Mouse (Mus musculus): Measurements from ENCODE around the gene Dntt. TPM values are rescaled to one million over a fixed set of nuclear protein-coding genes. Genes with fewer than 3 reads are reported as not detected.
A peak's percentile ranks its signal among the peaks of the same experiment; 100 is the strongest.

The Dntt gene
- polyA plus RNA-seq, 1 experiment from 2014 or later, result 0.15 TPM

DNA sequence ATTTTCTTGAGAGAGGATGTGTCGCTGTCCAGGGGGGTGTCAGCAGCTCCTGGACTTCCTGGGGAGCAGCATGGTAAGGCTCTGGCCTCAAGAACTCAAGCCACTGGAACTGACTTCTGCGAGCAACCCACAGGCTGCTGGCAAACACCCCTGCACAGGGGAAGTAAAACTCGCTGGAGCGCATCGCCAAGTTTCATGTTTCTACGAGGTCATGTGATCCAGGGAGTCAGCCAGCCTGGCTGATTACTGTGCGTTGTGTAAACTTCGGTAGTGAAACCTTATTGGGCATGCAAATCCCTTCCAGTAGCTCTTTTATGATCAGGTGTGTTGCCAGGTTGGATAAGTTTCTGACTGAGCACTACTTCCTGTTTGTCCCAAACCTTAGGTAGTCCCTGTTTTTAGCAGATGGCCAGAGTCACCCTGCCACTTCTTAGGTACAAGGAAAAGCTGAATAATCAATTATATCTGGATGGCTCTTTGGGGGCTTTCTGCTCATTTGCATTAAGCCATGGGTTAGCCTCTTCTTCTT, 35.0 kb upstream of the Dntt start, which contains the start of gene Blnk:
TSS of gene Blnk (minus strand) at position 479 of the 529 bp plus-strand sequence.
- Histone ChIP-seq H3K36me3 (ENCODE audit: insufficient read depth, low read length) (no peaks in the 10 kb centered on the region), H3K4me2 (replicated peaks; ENCODE audit: low read depth, low read length) (peak within 1 kb of the TSS; percentile 41), H3K9ac (replicated peaks; ENCODE audit: low read length) (peak within 1 kb of the TSS; percentile 39), H3K27ac (ENCODE audit: low read length) (peak within 1 kb of the TSS; percentile 82), H3K27me3 (ENCODE audit: insufficient read depth, low read length) (no peaks in the 10 kb centered on the region), H3K4me1 (ENCODE audit: insufficient read depth, low read length) (peaks cover 48% of the 10 kb centered on the region), H3K9me3 (ENCODE audit: low read length) (no peaks in the 10 kb centered on the region), H3K4me3 (ENCODE audit: low read length) (peak within 1 kb of the TSS; percentile 28)
- ATAC-seq (ENCODE audit: low FRiP score, low TSS enrichment), result peak; percentile 87
- 9% methylated on average over 8 of the region's 8 CpGs for WGBS

DNA sequence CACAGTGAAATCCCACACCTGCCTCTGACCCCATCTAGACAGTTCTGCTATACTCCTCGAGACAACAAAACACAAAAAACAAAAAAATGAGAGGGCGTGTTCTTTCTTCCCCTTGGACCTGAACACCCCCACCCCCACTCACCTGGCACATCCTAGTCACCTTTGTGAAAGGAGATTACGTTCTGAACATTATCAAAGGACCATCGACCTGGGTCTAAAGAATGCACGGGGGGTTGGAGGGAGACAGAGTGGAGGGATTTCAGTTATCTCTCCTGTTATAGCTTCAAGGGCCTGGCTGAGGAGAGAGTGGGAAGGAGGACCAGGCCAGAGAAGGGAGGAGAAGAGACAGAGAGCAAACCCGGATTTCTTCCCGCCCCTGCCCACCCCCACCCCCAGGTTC, 34.2 kb upstream of the Dntt start:
- H3K4me2 ChIP-seq (replicated peaks; ENCODE audit: low read depth, low read length), result no peak overlapping the region
- no peak overlapping the region for H3K4me3 ChIP-seq (ENCODE audit: low read length)
- peak overlapping the region; percentile 82; the same call in 1 of the 2 replicates for H3K27ac ChIP-seq (ENCODE audit: low read length)
- H3K27me3 ChIP-seq (ENCODE audit: insufficient read depth, low read length), result no peaks in the 10 kb centered on the region
- H3K36me3 ChIP-seq (ENCODE audit: insufficient read depth, low read length), result no peaks in the 10 kb centered on the region
- WGBS, result 41% methylated on average over 7 of the region's 7 CpGs
- peaks cover 48% of the 10 kb centered on the region for H3K4me1 ChIP-seq (ENCODE audit: insufficient read depth, low read length)
- no peak overlapping the region for H3K9ac ChIP-seq (replicated peaks; ENCODE audit: low read length)
- no peak for ATAC-seq (ENCODE audit: low FRiP score, low TSS enrichment)
- H3K9me3 ChIP-seq (ENCODE audit: low read length), result no peaks in the 10 kb centered on the region

DNA sequence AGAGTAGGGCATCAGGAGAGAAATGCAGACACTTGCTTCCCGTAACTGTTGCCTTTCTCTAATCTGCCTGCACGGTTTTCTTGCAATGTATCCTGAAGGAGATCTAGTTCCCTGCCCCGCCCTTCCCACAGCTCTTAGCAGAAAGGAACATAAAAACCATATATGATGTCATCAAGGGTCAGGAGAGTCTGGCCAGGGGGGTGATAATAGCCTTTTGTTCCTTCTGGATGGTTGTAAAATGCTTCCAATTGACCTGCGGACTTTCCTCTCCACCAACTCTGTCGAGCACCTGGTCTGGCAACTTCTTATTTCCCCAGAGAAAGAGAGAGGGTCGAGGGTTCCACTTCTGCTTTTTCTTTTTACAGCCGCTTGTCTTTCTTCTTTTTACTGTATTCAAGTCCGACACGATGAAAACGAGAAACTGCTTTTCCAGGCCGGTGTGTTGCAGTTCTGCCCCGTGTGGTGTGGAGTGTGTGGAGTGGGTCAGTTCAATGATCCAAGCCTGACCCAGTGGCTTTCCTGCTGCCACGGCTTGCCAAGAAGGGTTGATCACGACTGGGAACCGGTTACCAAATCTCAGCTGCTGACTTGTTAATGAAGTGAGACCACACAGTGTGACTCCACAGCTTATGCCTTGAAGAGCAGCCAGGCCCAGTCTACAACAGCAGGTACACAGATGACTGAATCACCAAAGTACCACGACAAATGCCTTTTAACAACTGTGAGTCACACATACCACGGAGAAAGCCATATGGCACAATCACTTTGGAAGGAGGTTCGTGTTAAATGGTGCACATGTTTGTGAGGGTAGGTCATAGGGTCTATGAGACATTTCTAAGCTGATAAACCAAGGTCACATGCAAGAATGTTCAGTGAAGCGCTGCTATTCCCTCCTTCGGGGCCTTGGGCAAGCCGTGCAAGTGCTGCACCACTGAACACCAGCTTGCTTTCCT, 33.4 kb upstream of the Dntt start:
- H3K9ac ChIP-seq (replicated peaks; ENCODE audit: low read length), result no peak overlapping the region
- WGBS, result 25% methylated on average over 21 of the region's 21 CpGs
- no peaks in the 10 kb centered on the region for H3K36me3 ChIP-seq (ENCODE audit: insufficient read depth, low read length)
- H3K27ac ChIP-seq (ENCODE audit: low read length), result peak overlapping the region; percentile 82
- H3K9me3 ChIP-seq (ENCODE audit: low read length), result no peaks in the 10 kb centered on the region
- peak; percentile 59 for ATAC-seq (ENCODE audit: low FRiP score, low TSS enrichment)
- no peak overlapping the region for H3K4me3 ChIP-seq (ENCODE audit: low read length)
- H3K27me3 ChIP-seq (ENCODE audit: insufficient read depth, low read length), result no peaks in the 10 kb centered on the region
- no peak overlapping the region for H3K4me2 ChIP-seq (replicated peaks; ENCODE audit: low read depth, low read length)
- H3K4me1 ChIP-seq (ENCODE audit: insufficient read depth, low read length), result peaks cover 48% of the 10 kb centered on the region

DNA sequence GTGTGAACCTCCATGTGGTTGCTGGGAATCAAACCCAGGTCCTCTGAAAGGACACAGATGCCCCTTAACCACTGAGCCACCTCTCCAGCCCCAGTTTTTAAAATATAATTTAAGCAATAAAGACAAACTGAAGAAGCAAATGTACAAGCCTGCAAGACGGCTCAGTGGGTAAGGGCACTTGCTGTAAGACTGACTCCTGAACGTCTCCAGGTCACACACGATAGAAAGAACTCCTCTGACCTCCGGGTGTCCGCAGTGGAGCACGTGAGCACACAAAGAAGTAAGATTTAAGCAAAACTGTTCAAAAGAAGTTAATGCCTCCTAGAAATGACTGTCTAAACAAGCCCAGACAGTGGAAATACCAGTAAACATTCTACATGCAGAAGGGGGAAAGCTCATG, 32.4 kb upstream of the Dntt start:
- WGBS, result 92% methylated on average over 6 of the region's 6 CpGs
- Histone ChIP-seq H3K4me1 (ENCODE audit: insufficient read depth, low read length) (peaks cover 48% of the 10 kb centered on the region), H3K9ac (replicated peaks; ENCODE audit: low read length) (no peak overlapping the region), H3K27ac (ENCODE audit: low read length) (peak overlapping the region; percentile 82; the same call in 1 of the 2 replicates), H3K36me3 (ENCODE audit: insufficient read depth, low read length) (no peaks in the 10 kb centered on the region), H3K4me2 (replicated peaks; ENCODE audit: low read depth, low read length) (no peak overlapping the region), H3K9me3 (ENCODE audit: low read length) (no peaks in the 10 kb centered on the region), H3K4me3 (ENCODE audit: low read length) (no peak overlapping the region), H3K27me3 (ENCODE audit: insufficient read depth, low read length) (no peaks in the 10 kb centered on the region)
- ATAC-seq (ENCODE audit: low FRiP score, low TSS enrichment), result no peak

DNA sequence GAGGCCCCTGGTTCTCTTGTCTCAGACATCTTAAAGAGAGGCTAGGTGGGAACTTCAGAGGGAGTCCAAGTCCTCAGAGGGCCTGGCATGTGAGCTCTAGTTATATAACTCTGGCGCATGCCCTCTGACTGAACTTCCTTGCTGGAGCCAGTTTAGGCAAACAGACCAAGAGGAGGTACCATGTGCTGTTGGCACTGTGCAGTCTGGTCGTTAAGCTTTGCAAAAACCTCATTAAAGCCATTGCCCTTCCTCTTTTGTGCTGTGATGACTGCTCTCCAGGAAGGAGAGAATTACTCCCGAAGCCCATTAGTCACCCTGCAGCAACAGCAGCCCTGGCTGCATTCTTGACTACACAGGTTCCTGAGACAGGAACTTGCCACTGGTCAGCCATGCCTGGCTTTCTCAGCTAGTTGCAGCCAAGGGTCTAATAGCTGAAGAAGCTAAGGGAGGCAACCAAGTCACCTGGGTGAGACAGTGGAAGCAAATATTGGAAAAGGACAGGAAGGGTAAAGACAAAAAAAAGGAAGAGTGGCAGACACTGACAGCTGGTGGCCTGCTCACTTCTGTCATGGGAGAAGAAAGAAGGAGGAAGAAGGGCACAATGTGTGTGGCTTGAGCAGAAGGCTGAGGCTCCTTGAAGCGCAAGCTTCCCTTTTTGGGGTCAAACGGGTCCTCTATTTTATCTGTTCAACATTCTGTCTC, 30.5 kb upstream of the Dntt start:
- Histone ChIP-seq H3K9ac (replicated peaks; ENCODE audit: low read length) (no peak overlapping the region), H3K27ac (ENCODE audit: low read length) (peak overlapping the region; percentile 53), H3K27me3 (ENCODE audit: insufficient read depth, low read length) (no peaks in the 10 kb centered on the region), H3K4me1 (ENCODE audit: insufficient read depth, low read length) (peaks cover 37% of the 10 kb centered on the region), H3K4me2 (replicated peaks; ENCODE audit: low read depth, low read length) (no peak overlapping the region), H3K36me3 (ENCODE audit: insufficient read depth, low read length) (no peaks in the 10 kb centered on the region), H3K9me3 (ENCODE audit: low read length) (no peaks in the 10 kb centered on the region), H3K4me3 (ENCODE audit: low read length) (no peak overlapping the region)
- 41% methylated on average over 5 of the region's 5 CpGs for WGBS
- ATAC-seq (ENCODE audit: low FRiP score, low TSS enrichment), result 0 out of 2 replicates have a peak, but pooled peaks have one; percentile 27

DNA sequence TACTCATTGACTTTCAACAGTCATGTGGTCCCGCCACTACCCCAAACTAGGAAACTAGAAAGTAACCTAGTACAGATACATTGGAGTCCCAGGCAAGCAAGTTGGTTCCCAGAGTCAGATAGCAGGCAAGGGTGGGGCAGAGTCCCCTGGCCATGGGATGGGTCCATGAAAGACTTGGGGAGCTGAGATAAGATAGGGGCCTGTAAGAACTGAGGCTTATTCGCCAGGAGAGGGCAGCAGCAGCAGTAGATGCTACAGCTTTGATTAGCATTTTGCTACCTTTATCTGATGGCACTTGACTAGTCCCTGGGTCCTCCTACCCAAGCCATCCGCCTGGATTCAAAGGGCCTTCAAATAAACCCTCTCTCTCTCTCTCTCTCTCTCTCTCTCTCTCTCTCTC, 29.5 kb upstream of the Dntt start:
- no peak overlapping the region for H3K9ac ChIP-seq (replicated peaks; ENCODE audit: low read length)
- WGBS, result 69% methylated on average over 3 of the region's 3 CpGs
- no peak overlapping the region for H3K4me3 ChIP-seq (ENCODE audit: low read length)
- no peaks in the 10 kb centered on the region for H3K36me3 ChIP-seq (ENCODE audit: insufficient read depth, low read length)
- no peak overlapping the region for H3K27ac ChIP-seq (ENCODE audit: low read length)
- no peak for ATAC-seq (ENCODE audit: low FRiP score, low TSS enrichment)
- no peaks in the 10 kb centered on the region for H3K9me3 ChIP-seq (ENCODE audit: low read length)
- H3K4me1 ChIP-seq (ENCODE audit: insufficient read depth, low read length), result peaks cover 28% of the 10 kb centered on the region
- no peaks in the 10 kb centered on the region for H3K27me3 ChIP-seq (ENCODE audit: insufficient read depth, low read length)
- H3K4me2 ChIP-seq (replicated peaks; ENCODE audit: low read depth, low read length), result no peak overlapping the region

DNA sequence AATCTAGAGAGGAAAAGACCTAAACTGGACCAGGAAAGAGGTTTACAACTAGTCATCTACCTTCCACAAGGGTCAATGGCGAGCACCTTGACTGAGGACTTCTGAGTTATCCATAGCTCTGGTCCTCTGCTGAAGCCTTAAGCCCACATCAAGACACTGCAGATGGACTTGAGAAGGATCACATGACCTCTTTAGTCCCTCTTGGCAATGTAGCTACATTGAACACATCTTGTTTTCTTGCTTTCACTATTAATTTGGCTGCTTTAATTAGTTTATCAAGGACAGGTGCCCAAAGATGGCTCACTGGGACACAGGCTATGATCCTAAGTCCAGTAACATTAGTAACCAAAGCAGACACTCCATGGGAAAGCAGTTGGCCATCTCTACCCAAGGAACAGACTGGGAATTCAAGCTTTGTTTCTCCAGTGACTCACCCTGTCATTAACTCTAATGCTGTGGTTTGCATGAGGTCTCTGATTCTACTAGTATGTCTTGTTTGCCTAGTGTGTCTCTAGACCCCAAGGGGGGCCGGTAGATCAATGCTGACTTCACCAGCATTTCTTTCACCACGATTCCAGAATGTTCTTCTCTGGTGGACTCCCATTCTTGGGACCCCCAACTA, 25.3 kb upstream of the Dntt start:
- no peaks in the 10 kb centered on the region for H3K36me3 ChIP-seq (ENCODE audit: insufficient read depth, low read length)

DNA sequence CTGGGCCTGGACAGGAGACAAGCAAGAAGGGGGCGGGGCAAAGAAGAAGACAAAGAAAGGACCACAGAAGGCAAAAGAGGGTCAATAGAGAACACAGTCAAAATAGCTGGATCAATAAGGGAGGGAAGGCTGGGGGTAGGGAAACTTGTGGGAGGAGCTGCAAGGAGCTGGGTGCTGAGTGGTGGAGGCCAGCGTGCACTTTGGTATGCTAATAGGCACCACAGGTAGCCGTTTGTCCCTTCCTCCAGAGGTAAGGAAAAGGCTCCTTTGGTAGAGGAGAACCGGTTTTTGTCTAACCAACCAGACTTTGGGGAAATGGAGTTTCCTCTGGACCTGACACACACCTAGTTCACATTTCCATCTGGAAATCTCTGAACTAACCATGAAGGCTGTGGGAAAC, 22.5 kb upstream of the Dntt start:
- Histone ChIP-seq H3K9me3 (ENCODE audit: low read length) (no peaks in the 10 kb centered on the region), H3K36me3 (ENCODE audit: insufficient read depth, low read length) (no peaks in the 10 kb centered on the region), H3K27ac (ENCODE audit: low read length) (peak overlapping the region; percentile 48; the same call in 1 of the 2 replicates), H3K4me1 (ENCODE audit: insufficient read depth, low read length) (no peaks in the 10 kb centered on the region), H3K9ac (replicated peaks; ENCODE audit: low read length) (no peak overlapping the region), H3K4me3 (ENCODE audit: low read length) (no peak overlapping the region), H3K4me2 (replicated peaks; ENCODE audit: low read depth, low read length) (no peak overlapping the region), H3K27me3 (ENCODE audit: insufficient read depth, low read length) (no peaks in the 10 kb centered on the region)
- WGBS, result 25% methylated on average over 4 of the region's 4 CpGs
- ATAC-seq (ENCODE audit: low FRiP score, low TSS enrichment), result no peak; the same call in 1 of the 2 replicates

More for the DNA sequence above, 25.3 kb upstream of the Dntt start:
- ATAC-seq (ENCODE audit: low FRiP score, low TSS enrichment), result no peak
- Histone ChIP-seq H3K9ac (replicated peaks; ENCODE audit: low read length) (no peak overlapping the region), H3K27me3 (ENCODE audit: insufficient read depth, low read length) (no peaks in the 10 kb centered on the region), H3K4me3 (ENCODE audit: low read length) (no peak overlapping the region), H3K27ac (ENCODE audit: low read length) (no peak overlapping the region), H3K9me3 (ENCODE audit: low read length) (no peaks in the 10 kb centered on the region), H3K4me2 (replicated peaks; ENCODE audit: low read depth, low read length) (no peak overlapping the region), H3K4me1 (ENCODE audit: insufficient read depth, low read length) (peaks cover 3% of the 10 kb centered on the region)
- 91% methylated on average over 3 of the region's 3 CpGs for WGBS

DNA sequence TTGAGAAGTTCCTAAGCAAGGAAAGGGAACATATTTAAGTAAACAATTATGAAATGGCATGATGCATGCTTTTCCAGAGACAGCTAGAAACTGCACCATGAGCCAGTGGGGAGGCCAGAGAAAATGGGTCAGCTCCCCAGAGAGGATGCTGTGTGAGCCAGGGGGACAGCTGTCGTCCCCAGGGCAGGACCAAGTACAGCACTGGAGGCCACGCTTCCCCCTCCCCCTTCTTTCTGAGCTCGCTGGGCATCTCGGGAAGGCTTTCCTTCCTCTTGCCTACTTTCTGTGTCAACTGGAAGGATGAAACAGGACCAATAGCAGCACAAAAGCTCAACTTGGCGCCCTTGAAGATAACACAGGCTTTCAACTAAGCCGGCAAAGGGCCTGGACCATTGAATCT, 21.7 kb upstream of the Dntt start:
- no peak overlapping the region for H3K4me3 ChIP-seq (ENCODE audit: low read length)
- no peak overlapping the region for H3K9ac ChIP-seq (replicated peaks; ENCODE audit: low read length)
- no peaks in the 10 kb centered on the region for H3K4me1 ChIP-seq (ENCODE audit: insufficient read depth, low read length)
- no peaks in the 10 kb centered on the region for H3K9me3 ChIP-seq (ENCODE audit: low read length)
- no peak overlapping the region for H3K4me2 ChIP-seq (replicated peaks; ENCODE audit: low read depth, low read length)
- 29% methylated on average over 6 of the region's 6 CpGs for WGBS
- no peak for ATAC-seq (ENCODE audit: low FRiP score, low TSS enrichment)
- H3K27ac ChIP-seq (ENCODE audit: low read length), result peak overlapping the region; percentile 51
- H3K36me3 ChIP-seq (ENCODE audit: insufficient read depth, low read length), result no peaks in the 10 kb centered on the region
- H3K27me3 ChIP-seq (ENCODE audit: insufficient read depth, low read length), result no peaks in the 10 kb centered on the region

All from kidney, embryonic 16.5 days (tissue).